Mouse (Mus musculus) layer of hippocampus, adult 2 months (tissue): ENCODE data around the gene Dok5. TPM values are rescaled to one million over a fixed set of nuclear protein-coding genes. Genes with fewer than 3 reads are reported as not detected.
A peak's percentile ranks its signal among the peaks of the same experiment; 100 is the strongest.

ENCODE experiments used
- DNase-seq, 2 experiments: peaks; one replicate each; pipeline ENCODE4 v3.0.0; 2022; ENCODE audit warnings: low spot score in 2 of 2
- H3K27ac ChIP-seq: fragments of 200-600 bp; 2 replicates; pipeline ENCODE4 v1.8.1; 2022
- H3K4me3 ChIP-seq: fragments of 200-600 bp; 2 replicates; pipeline ENCODE4 v1.8.1; 2022; ENCODE audit warnings: mild to moderate bottlenecking
- CTCF ChIP-seq: fragments of 200-600 bp; conservative IDR thresholded peaks from 2 replicates; pipeline ENCODE4 v1.8.1; 2022; ENCODE audit warnings: antibody characterized with exemption, mild to moderate bottlenecking, moderate library complexity
- total RNA-seq, 2 experiments: library from RNA; stranded (reverse); gene quantifications; 2 replicates each; pipeline ENCODE4 v1.2.3; 2021

Gene Dok5
- total RNA-seq, 2 experiments from 2014 or later: 12.5 to 14.7 TPM

DNA sequence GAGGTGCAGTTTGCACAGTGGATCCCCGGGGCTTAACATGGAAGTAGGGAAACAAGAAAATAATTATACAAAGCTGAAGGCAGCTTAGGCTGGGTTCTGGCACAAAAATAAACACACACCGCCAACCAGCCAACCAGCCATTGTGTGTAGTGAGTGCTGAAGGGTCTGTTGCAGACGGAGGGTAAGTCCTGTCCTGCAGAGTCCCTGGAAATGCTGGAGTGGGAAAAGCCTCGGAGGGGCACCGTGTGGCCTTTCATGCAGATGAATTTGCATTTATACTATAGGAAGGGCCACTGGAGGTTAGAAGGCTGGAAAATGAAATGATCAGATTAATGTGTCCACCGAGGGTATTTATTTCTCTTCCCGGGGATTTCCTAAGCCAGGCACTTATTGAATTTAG is 97.2 kb downstream of the Dok5 start:
- no peak for DNase-seq
- no peak overlapping the region; the same call in 1 of the 2 replicates for H3K27ac ChIP-seq
- no peak for TF ChIP-seq CTCF
- H3K4me3 ChIP-seq: no peak overlapping the region

DNA sequence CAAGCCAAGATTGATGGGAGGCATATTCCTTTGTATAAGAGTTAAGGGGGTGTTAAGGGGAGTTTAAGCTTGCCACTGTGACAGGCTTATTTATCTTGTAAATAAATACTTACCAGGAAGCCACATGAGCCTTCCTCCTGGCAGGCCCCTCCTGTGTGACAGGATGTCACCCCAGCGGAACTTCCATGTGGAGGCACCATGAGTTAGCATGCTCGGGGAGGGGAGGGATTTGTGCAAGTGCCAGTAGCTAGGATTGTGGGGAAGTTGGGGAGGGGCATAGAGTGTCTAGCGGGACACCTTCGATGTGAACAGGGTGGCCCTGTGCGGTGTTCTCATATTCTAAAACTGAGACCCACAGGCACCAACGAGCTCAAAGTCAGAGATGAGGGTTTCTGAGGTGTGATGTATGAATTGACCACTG is 97.6 kb downstream of the Dok5 start:
- no peak for TF ChIP-seq CTCF

DNA sequence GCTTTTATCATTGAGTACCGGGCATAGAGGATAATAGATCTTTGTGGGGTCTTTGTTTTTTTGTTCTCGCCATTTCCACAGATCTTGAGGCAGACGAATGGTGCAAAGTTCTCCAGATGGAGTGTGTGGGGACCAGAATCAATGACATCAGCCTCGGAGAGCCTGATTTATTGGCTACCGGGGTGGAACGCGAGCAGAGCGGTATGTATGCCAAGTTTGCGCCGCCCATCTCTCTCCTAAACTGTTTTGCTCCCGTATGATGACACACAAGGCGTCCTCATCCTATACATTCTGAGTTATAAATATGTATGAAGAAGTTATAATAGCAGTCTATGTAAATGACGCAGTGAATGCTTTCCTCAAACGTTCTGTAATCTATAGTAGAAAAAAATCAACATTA is 98.4 kb downstream of the Dok5 start:
- TF ChIP-seq CTCF: no peak
- DNase-seq: no peak
- Histone ChIP-seq H3K4me3 (no peak overlapping the region), H3K27ac (no peak overlapping the region)

More for the DNA sequence above, 97.6 kb downstream of the Dok5 start:
- H3K4me3 ChIP-seq: no peak overlapping the region
- no peak overlapping the region; the same call in 1 of the 2 replicates for H3K27ac ChIP-seq
- no peak for DNase-seq

DNA sequence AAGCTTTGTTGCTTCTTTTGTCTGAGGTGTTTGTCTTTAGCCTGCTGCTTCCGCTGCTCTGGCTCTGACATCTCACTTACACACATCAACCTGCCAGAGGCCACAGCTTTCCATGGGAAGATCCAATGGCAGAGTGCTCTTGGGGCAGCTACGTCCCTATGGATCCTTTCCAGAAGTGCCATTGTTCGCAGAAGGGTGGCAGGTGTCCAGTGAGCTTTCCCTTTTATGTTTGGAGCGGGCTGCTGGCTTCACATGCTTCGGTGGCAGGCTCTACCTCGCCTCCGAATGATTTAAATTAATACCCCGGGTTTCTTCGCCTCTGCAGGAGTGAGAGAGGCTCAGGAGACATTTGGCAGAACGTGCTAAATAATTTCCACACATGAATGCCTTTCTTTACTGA is 105.3 kb downstream of the Dok5 start:
- no peak for TF ChIP-seq CTCF
- DNase-seq: no peak
- no peak overlapping the region for H3K4me3 ChIP-seq
- 0 out of 2 replicates have a peak overlapping the region, but pooled peaks have one; percentile 7 for H3K27ac ChIP-seq

DNA sequence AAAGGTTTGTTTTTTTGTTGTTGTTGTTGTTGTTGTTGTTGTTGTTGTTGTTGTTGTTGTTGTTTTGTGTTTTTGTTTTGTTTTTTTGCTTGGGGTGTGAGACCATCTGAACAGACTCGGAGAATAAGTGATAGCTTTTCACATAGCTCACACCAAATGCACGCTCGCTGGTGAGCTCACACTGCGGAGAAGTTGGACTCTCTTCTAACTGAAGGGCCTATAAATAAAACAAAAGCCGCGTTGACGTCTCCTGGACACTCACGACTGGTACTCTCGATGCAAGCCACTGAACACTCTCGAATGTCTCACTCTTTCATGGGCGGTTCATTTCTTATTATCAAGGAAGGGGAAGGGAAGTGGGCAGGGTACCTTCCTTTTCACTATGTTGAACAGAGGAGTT is 105.8 kb downstream of the Dok5 start:
- no peak for DNase-seq
- TF ChIP-seq CTCF: no peak
- H3K4me3 ChIP-seq: no peak overlapping the region
- peak overlapping the region; percentile 46; the same call in 1 of the 2 replicates for H3K27ac ChIP-seq

DNA sequence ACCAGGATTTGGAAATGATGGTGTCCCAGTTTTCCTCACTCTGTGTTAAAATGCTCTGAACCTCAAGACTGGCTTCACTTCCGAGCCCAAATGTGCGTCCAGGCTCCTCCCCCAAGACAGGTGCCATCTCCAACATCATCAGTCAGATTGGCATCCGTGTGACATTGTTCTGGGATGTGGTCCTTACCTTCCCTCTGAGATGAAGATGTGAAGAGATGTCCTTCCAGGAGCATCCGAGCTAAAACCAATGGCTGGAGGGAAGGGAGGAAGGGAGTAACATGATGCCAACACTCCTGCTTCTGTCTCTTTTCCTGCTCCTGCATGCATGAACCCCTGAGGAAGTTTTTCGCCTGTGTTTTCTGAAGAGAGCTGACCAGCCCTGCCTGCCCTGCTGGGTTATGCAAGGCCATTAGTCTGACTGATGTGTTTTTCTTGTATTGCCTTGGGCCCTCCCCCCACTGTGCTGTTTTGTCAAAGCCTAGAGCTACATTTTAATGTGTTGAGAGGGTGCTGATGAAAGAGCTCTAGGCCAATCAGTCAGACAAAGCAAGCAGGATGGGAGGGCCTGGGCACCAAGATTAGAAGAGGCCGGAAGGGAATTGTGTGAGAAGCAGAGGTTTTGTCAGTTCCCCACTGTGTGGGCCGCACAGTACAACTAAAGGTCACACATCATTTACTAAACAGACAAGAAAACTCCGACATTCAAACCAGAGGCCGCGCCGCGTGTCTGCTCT is 106.4 kb downstream of the Dok5 start:
- no peak for TF ChIP-seq CTCF
- DNase-seq: no peak
- peak overlapping the region; percentile 46; the same call in 1 of the 2 replicates for H3K27ac ChIP-seq
- no peak overlapping the region for H3K4me3 ChIP-seq

DNA sequence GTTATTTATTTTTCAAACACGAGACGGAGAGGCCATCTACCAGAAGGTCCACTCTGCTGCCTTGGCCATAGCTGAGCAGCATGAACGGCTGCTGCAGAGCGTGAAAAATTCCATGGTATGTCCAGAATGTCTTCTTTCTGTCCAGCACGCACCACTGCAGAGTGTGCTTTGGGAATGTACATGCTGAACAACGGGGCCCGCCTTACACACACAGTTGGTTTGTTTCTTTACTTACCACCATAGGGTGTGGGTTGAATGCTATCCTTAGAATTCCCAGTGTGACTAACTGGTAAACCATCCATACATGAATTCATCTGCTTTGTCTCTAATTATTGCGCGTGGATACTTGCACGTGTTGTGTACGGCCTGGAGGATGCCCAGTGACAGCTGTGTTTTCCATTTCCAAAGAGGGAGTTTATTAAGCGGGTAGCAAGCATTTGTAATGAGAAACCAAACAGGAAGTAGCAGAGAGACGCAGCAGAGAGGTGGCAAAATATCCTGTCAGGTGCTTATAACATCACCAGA is 109.9 kb downstream of the Dok5 start:
- no peak overlapping the region for H3K4me3 ChIP-seq
- DNase-seq: no peak
- H3K27ac ChIP-seq: no peak overlapping the region
- TF ChIP-seq CTCF: no peak

DNA sequence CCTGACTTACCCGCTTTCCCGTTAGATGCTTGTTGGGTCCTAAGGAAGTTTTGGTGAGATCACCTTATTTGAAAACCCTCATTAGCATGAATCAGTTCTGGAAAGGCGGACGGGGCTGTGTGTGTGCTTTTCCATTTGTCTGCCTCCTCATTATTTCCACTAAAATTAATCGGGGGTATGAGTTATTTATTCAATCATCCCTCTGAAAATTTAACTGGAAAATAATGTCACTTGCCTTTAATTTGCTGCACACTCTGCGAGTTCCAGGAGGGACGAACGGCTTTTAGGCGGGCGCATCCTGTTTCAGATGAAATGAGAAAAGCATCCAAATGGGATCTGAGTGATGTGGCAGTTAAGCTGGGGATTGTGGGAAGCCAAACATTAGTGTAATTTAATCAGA is 113.9 kb downstream of the Dok5 start:
- Histone ChIP-seq H3K4me3 (no peak overlapping the region), H3K27ac (no peak overlapping the region)
- TF ChIP-seq CTCF: no peak
- no peak for DNase-seq

DNA sequence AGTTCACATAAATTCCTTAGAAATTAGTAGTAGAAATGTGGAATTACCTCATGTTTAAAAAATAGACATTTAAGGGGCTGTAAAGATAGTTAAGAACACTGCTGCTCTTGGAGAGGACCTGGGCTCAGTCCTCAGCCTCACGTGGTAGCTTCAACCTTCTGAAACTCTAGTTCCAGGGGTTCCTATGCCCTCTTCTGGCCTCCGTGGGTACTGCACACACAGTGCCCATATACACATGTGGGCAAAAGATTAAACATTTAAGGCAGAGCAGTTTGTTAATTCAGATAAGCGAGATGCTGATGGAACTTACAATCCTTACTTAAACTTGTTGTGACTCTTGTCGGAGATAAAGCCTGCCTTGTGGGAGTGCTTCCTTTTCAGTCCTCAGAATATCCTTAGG is 118.5 kb downstream of the Dok5 start:
- peak; percentile 54 for TF ChIP-seq CTCF
- Histone ChIP-seq H3K4me3 (no peak overlapping the region), H3K27ac (no peak overlapping the region)
- DNase-seq: no peak

DNA sequence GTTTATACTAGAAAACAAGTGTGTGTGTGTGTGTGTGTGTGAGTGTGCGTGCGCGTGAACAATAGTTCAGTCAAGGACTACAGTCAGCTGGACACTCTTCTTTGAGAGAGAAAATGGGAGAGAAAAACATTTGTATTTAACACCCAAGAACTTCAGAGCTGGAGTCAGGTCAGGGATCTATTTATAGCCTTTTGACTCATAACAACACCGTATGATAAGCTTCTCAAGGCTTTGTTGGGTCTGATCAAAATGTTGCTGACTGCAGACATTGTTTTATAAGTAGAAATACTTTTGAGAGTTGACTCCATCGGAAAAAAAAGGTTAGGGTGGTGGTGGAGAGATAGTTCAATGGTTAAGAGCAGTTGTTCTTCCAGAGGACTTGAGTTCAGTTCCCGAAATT is 120.7 kb downstream of the Dok5 start:
- H3K27ac ChIP-seq: no peak overlapping the region
- no peak for TF ChIP-seq CTCF
- H3K4me3 ChIP-seq: no peak overlapping the region
- DNase-seq: no peak

DNA sequence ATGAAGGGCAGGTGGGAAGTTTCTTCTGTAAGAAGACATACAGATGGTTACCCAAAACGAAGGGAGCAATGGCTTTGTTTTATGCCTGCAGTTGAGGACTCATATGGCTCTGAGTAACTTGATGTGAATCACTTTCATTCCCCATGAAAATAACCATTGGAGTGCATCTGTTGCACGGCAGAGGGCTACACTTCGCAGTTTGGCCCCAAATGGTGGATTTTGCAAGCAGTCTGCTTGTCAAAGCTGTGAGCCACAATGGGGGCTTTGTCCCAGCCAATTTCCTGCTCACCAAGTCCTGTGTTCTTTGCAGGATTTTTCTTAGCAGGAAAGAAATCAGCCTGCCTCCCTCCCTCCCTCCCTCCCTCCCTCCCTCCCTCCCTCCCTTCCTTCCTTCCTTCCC is 123.6 kb downstream of the Dok5 start:
- TF ChIP-seq CTCF: peak; percentile 46
- Histone ChIP-seq H3K27ac (peak overlapping the region; percentile 72; the same call in 1 of the 2 replicates), H3K4me3 (no peak overlapping the region)
- DNase-seq: peak; percentile 58 to 63

DNA sequence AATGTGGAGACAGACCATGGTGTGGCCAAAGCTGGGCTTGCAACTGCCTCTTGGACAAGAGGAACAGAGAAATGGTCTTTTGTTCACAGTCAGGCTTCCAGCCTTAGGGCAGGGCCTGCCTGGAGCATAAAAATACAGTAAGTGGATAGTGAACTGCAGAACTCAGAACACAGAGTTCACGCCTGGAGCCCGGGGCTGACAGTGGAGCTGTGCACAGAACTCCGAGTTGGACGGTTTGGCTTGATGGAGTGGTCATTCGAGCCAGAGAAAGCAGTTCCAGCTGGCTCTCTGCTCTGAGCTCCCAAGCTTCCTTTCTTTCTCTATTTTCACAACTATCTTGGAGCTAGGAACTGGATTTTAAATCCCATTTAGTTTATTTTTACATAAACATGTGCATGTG is 124.5 kb downstream of the Dok5 start:
- DNase-seq: no peak
- no peak for TF ChIP-seq CTCF
- H3K27ac ChIP-seq: peak overlapping the region; percentile 74
- H3K4me3 ChIP-seq: no peak overlapping the region

DNA sequence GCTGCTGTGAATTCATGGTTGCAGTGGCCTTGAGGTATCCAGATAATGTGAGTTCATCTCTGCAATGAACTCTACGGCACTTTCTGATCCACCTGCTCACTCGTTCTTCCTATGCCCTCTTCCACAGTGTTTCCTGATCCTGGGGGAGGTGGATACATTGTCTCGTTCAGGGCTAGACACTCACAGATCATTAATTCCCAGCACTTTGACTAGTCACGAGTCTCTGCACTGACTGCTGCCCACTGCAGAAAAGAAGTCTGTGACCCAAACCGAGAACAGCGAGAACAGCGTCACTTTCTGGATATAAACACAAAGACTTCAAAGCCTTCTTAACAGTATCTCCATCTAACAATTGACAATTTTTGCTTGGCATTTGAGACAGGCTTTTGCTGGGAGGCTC is 125.9 kb downstream of the Dok5 start:
- Histone ChIP-seq H3K27ac (no peak overlapping the region), H3K4me3 (no peak overlapping the region)
- no peak for DNase-seq
- TF ChIP-seq CTCF: no peak

DNA sequence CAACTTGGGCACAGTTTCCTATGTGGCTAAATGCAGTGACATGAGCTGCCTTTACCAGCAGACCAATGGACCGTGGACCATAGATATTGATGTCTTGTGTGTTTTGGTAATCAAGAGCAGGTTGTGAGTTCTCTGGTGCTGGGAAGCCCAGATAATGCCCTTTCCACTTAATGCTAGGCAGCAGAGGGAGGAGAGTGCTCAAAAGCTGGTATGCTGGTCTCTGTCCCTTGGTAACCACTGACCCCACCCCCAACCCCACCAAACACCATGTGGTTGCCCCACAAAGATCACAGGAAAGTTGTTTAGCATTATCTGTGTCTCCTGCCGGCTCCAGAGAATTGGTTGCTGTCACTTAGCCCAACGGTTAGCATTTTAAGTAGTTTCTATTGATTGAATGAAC is 127.0 kb downstream of the Dok5 start:
- TF ChIP-seq CTCF: no peak
- Histone ChIP-seq H3K27ac (no peak overlapping the region), H3K4me3 (no peak overlapping the region)
- no peak for DNase-seq
